Mouse (Mus musculus) T-helper 17 cell (primary cell): ENCODE measurements at regions not wholly inside any gene's neighbourhood (a gene's known extent, or its start where the extent isn't known, plus 50 kb on each side); places are given as distances from the start of the nearest gene placed in this dataset.

Experiments used
- in situ Hi-C, 2 experiments: fragments of 300-600 bp; cut with MboI, MseI; formaldehyde crosslinking; loops; 1 replicate in 1 of 2; 2 replicates in 1 of 2; pipeline ENCODE4 v1.15.1; 2025; ENCODE audit warnings: high pct_unique_total_duplicates in 2 of 2

- in situ Hi-C loops: no loop called here
These were observed 424.0 kb upstream of the Sorcs1 start for GRCm38 (mm10) chr19:51102411-51102810.

- in situ Hi-C loops: no loop called here
These were observed 396.3 kb upstream of the Sorcs1 start for GRCm38 (mm10) chr19:51074762-51075161.

GRCm38 (mm10) chr19:51059961-51060665 is 381.7 kb upstream of the Sorcs1 start:
- in situ Hi-C loops: no loop called here

GRCm38 (mm10) chr19:51043544-51043943 is 365.1 kb upstream of the Sorcs1 start:
- in situ Hi-C loops: loop anchor here in 1 of 2 experiments (10.0 kb wide), 2 partner anchors 769 to 1011 kb away; no protein-coding TSS in a partner anchor

- in situ Hi-C loops: no loop called here
These were observed 316.0 kb upstream of the Sorcs1 start for GRCm38 (mm10) chr19:50994471-50994870.

- in situ Hi-C loops: no loop called here
These were observed 292.6 kb upstream of the Sorcs1 start for GRCm38 (mm10) chr19:50971066-50971465.

- in situ Hi-C loops: no loop called here
These were observed 283.5 kb upstream of the Sorcs1 start for GRCm38 (mm10) chr19:50961910-50962309.

- in situ Hi-C loops: no loop called here
These were observed 266.6 kb upstream of the Sorcs1 start for GRCm38 (mm10) chr19:50945006-50945405.

- in situ Hi-C loops: no loop called here
These were observed 233.2 kb upstream of the Sorcs1 start for GRCm38 (mm10) chr19:50911646-50912045.

- in situ Hi-C loops: no loop called here
These were observed 232.2 kb upstream of the Sorcs1 start for GRCm38 (mm10) chr19:50910674-50911073.

- in situ Hi-C loops: no loop called here
These were observed 230.3 kb upstream of the Sorcs1 start for GRCm38 (mm10) chr19:50908751-50909150.

- in situ Hi-C loops: no loop called here
These were observed 215.3 kb upstream of the Sorcs1 start for GRCm38 (mm10) chr19:50893755-50894154.

- in situ Hi-C loops: loop anchor here in 1 of 2 experiments (10.0 kb wide), 1 partner anchor 1392 kb away; the partner anchor contains the start of gene Ins1
These were observed 194.2 kb upstream of the Sorcs1 start for GRCm38 (mm10) chr19:50872661-50873060.

GRCm38 (mm10) chr19:50872144-50872543 is 193.7 kb upstream of the Sorcs1 start:
- in situ Hi-C loops: loop anchor here in 1 of 2 experiments (10.0 kb wide), 1 partner anchor 1393 kb away; the partner anchor contains the start of gene Ins1

GRCm38 (mm10) chr19:50854854-50855253 is 176.4 kb upstream of the Sorcs1 start:
- in situ Hi-C loops: loop anchor here in 1 of 2 experiments (10.0 kb wide), 1 partner anchor 1870 kb away; no protein-coding TSS in a partner anchor

GRCm38 (mm10) chr19:50840499-50840898 is 162.1 kb upstream of the Sorcs1 start:
- in situ Hi-C loops: no loop called here
